Mouse (Mus musculus): Measurements from ENCODE around the gene Ldb1. TPM values are rescaled to one million over a fixed set of nuclear protein-coding genes. Genes with fewer than 3 reads are reported as not detected.

Ldb1 gene
- polyA plus RNA-seq, 1 experiment from 2014 or later, result 78.9 TPM

DNA sequence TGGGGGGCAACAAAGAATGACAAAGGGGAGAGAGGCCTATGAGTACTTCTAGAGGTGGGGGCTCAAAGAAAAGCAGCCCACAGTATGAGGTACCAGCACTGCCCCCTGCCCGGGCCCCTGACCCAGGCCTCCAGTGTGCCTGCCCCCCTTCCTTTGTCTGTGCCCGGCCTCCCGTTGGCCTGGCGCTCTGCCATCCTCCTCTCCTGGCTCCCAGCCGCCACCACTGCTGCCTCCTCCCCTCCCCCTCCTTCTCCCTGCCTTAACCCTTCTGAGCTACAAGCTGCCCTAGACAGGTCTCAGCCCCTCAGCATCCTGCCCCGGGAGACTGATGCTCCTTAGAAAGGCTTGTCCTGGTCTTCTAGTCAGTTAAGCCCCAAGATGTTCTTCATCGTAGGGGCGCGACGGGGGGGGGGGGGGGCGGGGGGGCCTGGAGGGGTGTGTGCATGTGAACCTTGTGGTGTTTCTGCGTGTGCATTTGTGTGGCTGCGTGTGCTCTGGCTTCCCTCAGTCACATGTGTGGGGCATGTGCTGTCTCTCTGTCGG is 3.0 kb downstream of the Ldb1 start:
- Histone ChIP-seq H3K9me3 (ENCODE audit: control insufficient read depth, low read length) (no peaks in the 10 kb centered on the region), H3K9ac (ENCODE audit: low read depth, low read length) (peak overlapping the region; percentile 61), H3K4me3 (ENCODE audit: low read depth, low read length) (peak overlapping the region; percentile 97), H3K27me3 (replicated peaks; ENCODE audit: control insufficient read depth, insufficient read depth, low read length) (no peaks in the 10 kb centered on the region), H3K36me3 (ENCODE audit: control insufficient read depth, insufficient read depth, low read length) (peaks cover 2% of the 10 kb centered on the region; the same call in 1 of the 2 replicates), H3K4me2 (peak overlapping the region; percentile 92), H3K27ac (ENCODE audit: low read depth, low read length) (peak overlapping the region; percentile 98), H3K4me1 (replicated peaks; ENCODE audit: control insufficient read depth, insufficient read depth, low read length) (peaks cover 71% of the 10 kb centered on the region)
- DNase-seq (ENCODE audit: low spot score) (no peak), ATAC-seq (replicated peaks; ENCODE audit: low FRiP score) (0 out of 2 replicates have a peak, but pooled peaks have one; percentile 4)
- 3% methylated on average over 12 of the region's 14 CpGs for WGBS

DNA sequence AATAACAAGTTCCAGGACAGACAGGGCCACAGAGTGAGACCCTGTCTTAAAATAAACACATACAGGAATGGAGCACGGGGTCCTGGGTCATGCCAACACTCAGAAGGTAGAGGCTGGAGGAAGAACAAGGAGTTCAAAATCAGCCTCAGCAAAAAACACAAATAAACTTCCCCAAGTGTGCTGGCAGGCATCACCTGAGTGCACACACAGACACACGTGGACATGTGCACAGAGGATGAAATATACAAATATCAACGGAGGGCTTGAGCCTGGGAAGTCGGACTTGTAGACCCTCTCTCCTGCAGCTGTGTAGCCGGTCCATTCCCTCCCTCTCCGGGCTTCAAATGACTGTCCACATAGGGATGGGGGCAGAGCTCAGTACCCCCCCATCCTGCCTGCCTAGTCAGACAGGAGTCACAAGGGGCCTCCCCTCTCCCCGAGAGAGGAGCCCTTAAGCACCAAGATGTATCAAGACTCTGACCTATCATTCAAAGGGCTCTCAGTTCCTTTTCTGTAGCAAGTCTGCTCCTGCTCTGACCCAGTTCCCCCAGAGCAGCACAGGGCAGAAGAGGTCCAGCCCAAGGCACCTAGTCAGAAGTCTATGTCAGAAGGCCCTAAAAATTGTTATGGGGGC is 3.6 kb downstream of the Ldb1 start:
- H3K27me3 ChIP-seq (replicated peaks; ENCODE audit: control insufficient read depth, insufficient read depth, low read length), result no peaks in the 10 kb centered on the region
- ATAC-seq (replicated peaks; ENCODE audit: low FRiP score) (no peak), DNase-seq (ENCODE audit: low spot score) (no peak)
- WGBS, result 40% methylated on average over 7 of the region's 7 CpGs
- peak overlapping the region; percentile 92 for H3K4me2 ChIP-seq
- peaks cover 68% of the 10 kb centered on the region for H3K4me1 ChIP-seq (replicated peaks; ENCODE audit: control insufficient read depth, insufficient read depth, low read length)
- H3K36me3 ChIP-seq (ENCODE audit: control insufficient read depth, insufficient read depth, low read length), result peaks cover 3% of the 10 kb centered on the region; the same call in 1 of the 2 replicates
- no peaks in the 10 kb centered on the region for H3K9me3 ChIP-seq (ENCODE audit: control insufficient read depth, low read length)
- H3K9ac ChIP-seq (ENCODE audit: low read depth, low read length), result peak overlapping the region; percentile 61
- H3K4me3 ChIP-seq (ENCODE audit: low read depth, low read length), result peak overlapping the region; percentile 97
- H3K27ac ChIP-seq (ENCODE audit: low read depth, low read length), result peak overlapping the region; percentile 98

DNA sequence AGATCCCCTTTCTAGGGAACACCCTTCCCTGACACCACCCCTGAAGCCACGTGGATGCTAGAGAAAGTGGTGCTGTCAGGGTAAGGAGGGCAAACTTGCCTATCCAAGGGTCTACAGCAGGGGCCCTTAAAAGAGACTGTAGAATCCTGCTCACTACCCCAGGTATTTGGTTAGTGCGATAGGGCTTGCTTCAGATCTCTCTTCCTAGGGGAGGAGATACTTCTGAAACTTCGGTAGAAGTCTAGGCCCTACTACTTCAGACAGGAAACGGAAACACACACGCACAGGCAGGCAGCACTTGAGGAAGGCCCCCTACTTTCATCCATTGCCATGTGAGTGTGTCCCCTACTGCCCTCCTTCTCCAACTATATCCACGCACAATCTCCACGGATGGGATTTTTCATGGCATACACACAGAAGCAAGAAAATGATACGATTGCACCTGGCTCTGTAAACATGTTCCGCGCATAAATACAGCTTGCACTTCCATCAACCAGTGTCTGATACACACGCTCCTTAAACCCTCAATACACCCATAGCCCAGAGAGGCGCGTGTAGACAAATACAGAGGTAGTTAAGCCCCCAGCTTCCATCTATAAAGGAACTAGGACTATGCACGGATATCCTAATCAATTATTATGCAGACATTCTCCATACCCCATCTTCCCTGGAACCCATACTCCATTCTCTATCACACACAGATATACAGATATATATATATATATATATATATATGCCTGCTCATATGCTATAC is 4.7 kb downstream of the Ldb1 start:
- H3K27ac ChIP-seq (ENCODE audit: low read depth, low read length), result peak overlapping the region; percentile 98
- H3K36me3 ChIP-seq (ENCODE audit: control insufficient read depth, insufficient read depth, low read length), result peaks cover 14% of the 10 kb centered on the region
- H3K9ac ChIP-seq (ENCODE audit: low read depth, low read length), result peak overlapping the region; percentile 96
- peak overlapping the region; percentile 95 for H3K4me3 ChIP-seq (ENCODE audit: low read depth, low read length)
- DNase-seq (ENCODE audit: low spot score) (no peak), ATAC-seq (replicated peaks; ENCODE audit: low FRiP score) (no peak)
- peaks cover 65% of the 10 kb centered on the region for H3K4me1 ChIP-seq (replicated peaks; ENCODE audit: control insufficient read depth, insufficient read depth, low read length)
- WGBS, result 40% methylated on average over 14 of the region's 14 CpGs
- peak overlapping the region; percentile 92 for H3K4me2 ChIP-seq
- no peaks in the 10 kb centered on the region for H3K9me3 ChIP-seq (ENCODE audit: control insufficient read depth, low read length)
- H3K27me3 ChIP-seq (replicated peaks; ENCODE audit: control insufficient read depth, insufficient read depth, low read length), result no peaks in the 10 kb centered on the region

DNA sequence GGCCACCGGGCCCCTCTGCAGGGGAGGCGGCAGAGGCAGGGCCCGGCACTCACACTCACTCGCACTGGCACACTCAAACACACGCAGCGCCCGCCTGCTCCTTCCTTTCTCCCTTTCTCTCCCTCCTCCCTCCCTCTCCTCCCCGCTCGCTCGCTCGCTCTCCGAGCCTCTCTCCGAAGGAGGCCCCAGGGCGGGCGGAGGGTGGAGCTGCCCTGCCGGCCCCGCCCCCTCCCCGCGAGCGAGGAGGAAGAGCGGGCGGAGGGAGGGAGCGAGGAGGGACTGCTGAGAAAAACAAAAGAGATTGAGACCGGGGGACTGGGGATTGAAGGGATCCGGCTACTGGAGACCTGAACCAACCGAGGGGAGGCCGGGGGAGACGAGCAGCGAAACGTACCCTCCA is 5.5 kb downstream of the Ldb1 start:
- Histone ChIP-seq H3K9me3 (ENCODE audit: control insufficient read depth, low read length) (no peaks in the 10 kb centered on the region), H3K9ac (ENCODE audit: low read depth, low read length) (peak overlapping the region; percentile 96), H3K27ac (ENCODE audit: low read depth, low read length) (peak overlapping the region; percentile 98), H3K27me3 (replicated peaks; ENCODE audit: control insufficient read depth, insufficient read depth, low read length) (no peaks in the 10 kb centered on the region), H3K4me3 (ENCODE audit: low read depth, low read length) (peak overlapping the region; percentile 95), H3K4me1 (replicated peaks; ENCODE audit: control insufficient read depth, insufficient read depth, low read length) (peaks cover 68% of the 10 kb centered on the region), H3K4me2 (peak overlapping the region; percentile 92), H3K36me3 (ENCODE audit: control insufficient read depth, insufficient read depth, low read length) (peaks cover 22% of the 10 kb centered on the region)
- peak; percentile 72 for ATAC-seq (replicated peaks; ENCODE audit: low FRiP score)
- DNase-seq (ENCODE audit: low spot score), result peak; percentile 90
- 2% methylated on average over 28 of the region's 30 CpGs for WGBS

DNA sequence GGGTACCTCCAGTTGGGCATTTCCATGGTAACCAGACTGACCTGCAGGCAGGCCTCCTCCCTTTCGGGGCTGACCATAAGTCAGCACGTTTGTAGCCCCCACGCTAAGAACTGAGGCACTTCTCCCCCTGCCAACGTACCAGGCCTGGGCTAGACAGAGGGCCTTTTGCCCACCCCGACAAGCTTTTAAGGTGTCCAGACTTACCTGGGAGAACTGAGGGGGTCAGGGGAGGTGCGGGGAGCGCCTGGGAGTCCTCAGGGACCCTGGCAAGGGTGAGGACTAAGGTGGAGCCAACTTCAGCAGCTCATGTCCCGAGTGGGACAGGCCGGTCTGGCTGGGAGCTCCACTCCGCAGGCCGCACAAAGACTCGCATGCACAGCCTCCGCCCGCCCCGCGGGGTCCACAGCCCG is 6.2 kb downstream of the Ldb1 start:
- DNase-seq (ENCODE audit: low spot score) (no peak), ATAC-seq (replicated peaks; ENCODE audit: low FRiP score) (no peak)
- Histone ChIP-seq H3K4me2 (peak overlapping the region; percentile 92), H3K4me3 (ENCODE audit: low read depth, low read length) (peak overlapping the region; percentile 95), H3K27ac (ENCODE audit: low read depth, low read length) (peak overlapping the region; percentile 98), H3K9me3 (ENCODE audit: control insufficient read depth, low read length) (no peaks in the 10 kb centered on the region), H3K36me3 (ENCODE audit: control insufficient read depth, insufficient read depth, low read length) (peaks cover 28% of the 10 kb centered on the region), H3K9ac (ENCODE audit: low read depth, low read length) (peak overlapping the region; percentile 96), H3K4me1 (replicated peaks; ENCODE audit: control insufficient read depth, insufficient read depth, low read length) (peaks cover 64% of the 10 kb centered on the region), H3K27me3 (replicated peaks; ENCODE audit: control insufficient read depth, insufficient read depth, low read length) (no peaks in the 10 kb centered on the region)
- WGBS, result 2% methylated on average over 12 of the region's 17 CpGs

DNA sequence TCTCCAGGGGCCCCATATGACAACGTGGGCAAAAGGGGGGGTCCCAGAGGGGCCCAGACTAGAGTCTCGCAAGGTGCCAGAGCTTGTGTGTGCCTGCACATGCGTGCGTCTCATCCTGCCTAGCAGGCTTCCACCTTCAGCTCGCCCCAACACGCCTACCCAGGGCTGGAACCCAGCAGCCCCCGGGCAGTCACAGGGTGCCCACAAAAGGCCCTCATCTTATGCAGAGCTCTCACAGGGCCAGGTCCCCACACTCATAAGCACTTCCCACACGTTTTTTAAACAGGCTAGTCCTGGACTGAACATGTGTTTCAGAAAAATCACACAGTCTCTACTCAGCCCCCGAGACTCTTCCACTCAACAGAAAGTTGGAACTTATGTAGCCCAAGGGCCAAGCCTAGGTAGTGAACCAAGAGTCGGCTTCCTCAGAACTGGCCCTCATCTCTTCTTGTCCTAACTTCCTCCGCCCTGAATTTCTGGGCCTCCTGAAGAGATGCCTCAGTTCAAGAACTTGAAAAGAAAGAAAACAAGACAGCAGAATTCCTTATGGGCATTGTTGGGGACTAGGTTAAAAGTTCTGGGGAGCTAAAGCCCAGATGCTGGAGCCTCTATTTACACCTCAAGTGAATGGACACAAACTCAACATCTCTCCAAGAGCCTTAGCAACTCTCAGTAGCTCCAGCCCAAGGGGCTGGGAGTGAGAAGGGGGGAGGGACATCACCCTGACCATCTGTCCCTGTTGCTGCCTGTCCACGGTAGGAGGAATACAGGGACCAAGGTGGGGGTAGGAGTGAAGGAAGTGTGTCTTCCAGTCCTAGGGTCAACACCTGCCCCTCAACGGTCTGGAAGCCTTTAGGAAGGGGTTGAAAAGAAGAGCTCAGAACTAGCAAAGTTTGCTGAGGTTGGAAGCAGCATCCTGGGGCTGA is 6.8 kb downstream of the Ldb1 start:
- WGBS, result 19% methylated on average over 13 of the region's 13 CpGs
- peak overlapping the region; percentile 96 for H3K9ac ChIP-seq (ENCODE audit: low read depth, low read length)
- H3K4me1 ChIP-seq (replicated peaks; ENCODE audit: control insufficient read depth, insufficient read depth, low read length), result peaks cover 57% of the 10 kb centered on the region
- H3K4me3 ChIP-seq (ENCODE audit: low read depth, low read length), result peak overlapping the region; percentile 95
- H3K27ac ChIP-seq (ENCODE audit: low read depth, low read length), result peak overlapping the region; percentile 98
- H3K27me3 ChIP-seq (replicated peaks; ENCODE audit: control insufficient read depth, insufficient read depth, low read length), result no peaks in the 10 kb centered on the region
- ATAC-seq (replicated peaks; ENCODE audit: low FRiP score), result no peak
- H3K4me2 ChIP-seq, result peak overlapping the region; percentile 92
- DNase-seq (ENCODE audit: low spot score), result no peak
- H3K36me3 ChIP-seq (ENCODE audit: control insufficient read depth, insufficient read depth, low read length), result peaks cover 35% of the 10 kb centered on the region
- H3K9me3 ChIP-seq (ENCODE audit: control insufficient read depth, low read length), result no peaks in the 10 kb centered on the region

DNA sequence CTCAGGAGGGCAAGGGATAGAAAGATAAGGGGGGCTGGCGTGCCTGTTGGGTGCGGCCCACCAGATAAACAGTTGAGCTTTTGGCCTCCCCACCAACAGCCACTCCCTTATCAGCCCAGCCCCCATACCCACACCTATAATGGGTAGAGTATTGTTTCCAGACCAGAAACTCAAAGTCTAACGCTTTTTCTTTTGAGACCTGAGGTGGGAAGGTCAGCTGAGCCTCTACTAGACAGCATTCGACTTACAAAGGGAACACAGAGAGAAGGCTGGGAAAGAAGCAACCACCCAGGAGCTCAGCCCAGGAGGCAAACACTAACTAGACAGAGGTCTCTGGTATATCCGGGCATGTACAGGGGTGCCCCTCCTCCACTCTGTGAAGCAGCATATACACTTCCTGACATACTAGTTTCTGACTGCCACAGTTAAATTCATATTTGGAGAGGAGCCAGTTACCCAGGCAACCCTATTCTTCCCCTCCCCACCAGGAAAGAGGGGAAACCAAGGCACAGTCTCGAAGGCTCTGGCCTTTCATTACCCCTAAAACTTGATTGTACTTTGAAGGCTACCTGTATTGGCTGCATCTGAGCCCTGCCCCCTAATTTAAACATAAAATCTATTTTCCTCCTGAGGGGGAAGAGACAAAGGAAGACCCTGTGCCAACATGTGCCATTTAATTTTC is 7.6 kb downstream of the Ldb1 start:
- Histone ChIP-seq H3K4me3 (ENCODE audit: low read depth, low read length) (peak overlapping the region; percentile 95), H3K9me3 (ENCODE audit: control insufficient read depth, low read length) (no peaks in the 10 kb centered on the region), H3K36me3 (ENCODE audit: control insufficient read depth, insufficient read depth, low read length) (peaks cover 43% of the 10 kb centered on the region), H3K27ac (ENCODE audit: low read depth, low read length) (peak overlapping the region; percentile 98), H3K27me3 (replicated peaks; ENCODE audit: control insufficient read depth, insufficient read depth, low read length) (no peaks in the 10 kb centered on the region), H3K9ac (ENCODE audit: low read depth, low read length) (peak overlapping the region; percentile 96), H3K4me2 (peak overlapping the region; percentile 92), H3K4me1 (replicated peaks; ENCODE audit: control insufficient read depth, insufficient read depth, low read length) (peaks cover 49% of the 10 kb centered on the region)
- DNase-seq (ENCODE audit: low spot score), result no peak
- WGBS, result 6% methylated on average over 6 of the region's 6 CpGs
- peak; percentile 80 for ATAC-seq (replicated peaks; ENCODE audit: low FRiP score)
